Mouse (Mus musculus) urinary bladder, adult 18-20 months (tissue): ENCODE results near the gene Oscar.
"Not testable (repeated sequence)": the region's sequence is repeated elsewhere in the genome, so short reads cannot be mapped to it uniquely, and the experiment has no call there.

ENCODE experiments used
- DNase-seq, 2 experiments: peaks; one replicate each; pipeline ENCODE4 v3.0.0; 2022; ENCODE audit warnings: low spot score in 2 of 2, mixed read lengths in 2 of 2

Gene Oscar

GRCm38 (mm10) chr7:3610437-3610836, 5.5 kb downstream of the Oscar start:
- DNase-seq: no peak

DNA sequence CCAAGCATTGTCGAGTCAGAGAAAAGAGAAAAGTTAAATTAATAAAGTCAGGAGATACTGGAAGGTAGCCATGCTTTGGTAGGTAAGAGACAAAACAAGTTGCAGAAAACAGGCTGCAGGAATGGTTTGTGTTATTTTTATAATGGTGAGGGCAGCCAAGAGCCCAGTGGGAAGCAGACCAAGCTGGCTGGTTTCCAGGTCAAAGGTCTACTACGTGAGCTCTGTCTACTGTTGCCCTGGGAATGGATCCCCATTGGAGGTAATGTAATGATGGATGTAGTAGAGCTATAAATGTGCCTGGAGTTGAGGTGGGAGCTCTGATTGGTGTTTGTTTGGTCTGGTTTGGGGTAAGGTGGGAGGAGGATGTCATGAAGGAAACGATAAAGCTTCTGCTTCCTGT, 6.9 kb downstream of the Oscar start:
- DNase-seq: no peak

DNA sequence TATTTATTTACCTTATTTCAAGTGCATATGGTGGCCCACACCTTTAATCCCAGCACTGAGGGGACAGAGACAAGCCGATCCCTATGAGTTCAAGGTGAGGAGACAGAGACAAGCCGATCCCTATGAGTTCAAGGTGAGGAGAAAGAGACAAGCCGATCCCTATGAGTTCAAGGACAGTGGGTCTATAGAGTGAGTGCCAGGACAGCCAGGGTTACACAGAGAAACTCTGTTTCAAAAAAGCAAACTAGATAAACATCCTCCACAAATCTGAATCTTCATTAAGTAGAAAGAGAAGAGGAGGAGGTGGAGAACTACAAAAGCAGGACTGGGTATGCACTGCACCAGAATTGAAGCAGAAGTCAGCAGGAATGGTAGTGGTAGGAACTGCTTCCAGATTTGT, 7.3 kb downstream of the Oscar start:
- no peak for DNase-seq

- DNase-seq: no peak
Measured at GRCm38 (mm10) chr7:3607391-3607790, 8.6 kb downstream of the Oscar start.

GRCm38 (mm10) chr7:3606798-3607197, 9.2 kb downstream of the Oscar start:
- no peak for DNase-seq

GRCm38 (mm10) chr7:3601119-3601518, 14.8 kb downstream of the Oscar start:
- DNase-seq: peak; percentile 23 to 35

DNA sequence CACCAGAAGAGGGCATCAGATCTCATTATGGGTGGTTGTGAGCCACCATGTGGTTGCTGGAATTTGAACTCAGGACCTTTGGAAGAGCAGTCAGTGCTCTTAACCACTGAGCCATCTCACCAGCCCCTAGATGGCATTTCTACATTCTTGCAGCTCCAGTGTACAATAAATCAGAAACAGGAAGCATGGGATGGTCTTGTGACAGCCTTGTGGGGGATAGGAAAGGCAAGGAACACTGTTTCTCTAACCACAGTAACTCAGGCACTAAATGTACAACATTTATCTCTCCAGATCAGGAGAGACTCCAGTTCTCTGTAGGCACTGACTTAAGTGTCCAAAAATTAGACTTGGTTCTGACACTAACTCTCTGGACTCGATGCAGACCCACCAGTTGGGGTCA, 18.2 kb downstream of the Oscar start:
- DNase-seq: not testable (repeated sequence)

DNA sequence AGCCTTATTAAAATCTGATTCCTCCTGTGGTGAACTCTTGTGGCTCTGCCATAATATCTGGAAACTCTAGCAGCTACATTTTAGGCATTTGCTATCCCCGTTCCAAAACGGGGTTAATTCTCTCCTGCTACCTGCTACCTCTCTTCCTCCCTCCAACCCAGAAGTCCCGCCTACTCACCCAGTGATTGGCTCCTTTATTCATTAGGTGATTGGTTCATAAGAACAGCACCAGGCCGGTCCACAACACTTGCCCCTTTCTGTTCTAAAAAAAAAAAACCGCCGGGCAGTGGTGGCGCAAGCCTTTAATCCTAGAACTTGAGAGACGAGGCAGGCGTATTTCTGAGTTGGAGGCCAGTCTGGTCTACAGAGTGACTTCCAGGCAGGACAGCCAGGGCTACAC, 20.8 kb downstream of the Oscar start:
- peak in 1 of 2 experiments; percentile 9 for DNase-seq

DNA sequence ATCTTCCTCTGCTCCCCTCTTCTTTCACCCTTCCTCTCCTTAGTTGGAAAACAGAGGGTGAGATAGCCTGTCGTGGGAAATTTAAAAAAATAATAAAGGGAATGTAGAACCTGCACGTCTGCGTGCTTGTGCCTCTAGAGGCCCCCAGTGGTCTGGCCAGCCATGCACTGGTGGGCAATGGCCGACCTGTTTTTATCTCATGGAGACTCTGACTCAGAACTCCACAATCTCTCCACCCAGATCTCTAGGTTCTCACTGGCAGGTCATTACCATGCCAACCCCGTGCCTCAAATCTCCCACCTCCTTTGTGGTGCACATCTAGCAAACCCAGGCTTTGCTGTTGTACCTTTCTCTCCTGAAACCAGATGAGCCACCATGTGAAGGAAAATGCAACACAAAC, 21.3 kb downstream of the Oscar start:
- DNase-seq: no peak

DNA sequence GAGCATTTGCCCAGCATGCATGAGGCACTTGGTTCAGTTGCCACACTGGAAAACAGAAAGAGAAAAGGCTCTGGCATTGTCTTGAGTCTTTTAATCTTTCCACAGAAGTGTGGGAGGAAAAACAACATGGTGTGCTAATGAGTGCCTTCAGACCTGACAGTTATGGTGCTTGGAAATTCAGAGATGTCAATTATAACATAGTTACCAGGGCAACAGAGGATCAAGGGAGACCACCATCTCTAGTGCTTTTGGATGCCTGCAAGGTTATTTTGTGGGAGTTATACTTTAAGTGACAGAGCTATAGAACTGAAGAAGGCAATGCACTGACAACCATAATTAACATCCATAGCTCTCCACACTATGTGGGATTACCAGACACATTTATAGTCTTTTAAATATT, 22.1 kb downstream of the Oscar start:
- no peak for DNase-seq

DNA sequence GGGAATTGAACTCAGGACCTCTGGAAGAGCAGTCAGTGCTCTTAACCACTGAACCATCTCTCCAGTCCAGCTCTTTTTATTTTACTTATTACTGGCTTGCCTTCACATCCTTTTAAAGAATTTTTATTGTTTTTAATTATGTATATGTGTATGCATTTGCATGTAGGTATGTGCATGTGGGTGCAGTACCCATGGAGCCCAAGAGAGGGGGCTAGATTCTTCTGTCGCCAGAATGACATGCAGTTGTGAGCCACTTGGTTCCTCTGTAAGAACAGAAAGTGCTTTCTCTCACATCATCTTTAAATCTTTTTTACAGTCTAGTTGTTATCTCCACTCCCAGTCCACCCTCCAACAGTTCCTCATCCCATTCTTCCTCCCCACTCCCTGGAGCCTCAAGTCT, 24.4 kb downstream of the Oscar start:
- DNase-seq: no peak

DNA sequence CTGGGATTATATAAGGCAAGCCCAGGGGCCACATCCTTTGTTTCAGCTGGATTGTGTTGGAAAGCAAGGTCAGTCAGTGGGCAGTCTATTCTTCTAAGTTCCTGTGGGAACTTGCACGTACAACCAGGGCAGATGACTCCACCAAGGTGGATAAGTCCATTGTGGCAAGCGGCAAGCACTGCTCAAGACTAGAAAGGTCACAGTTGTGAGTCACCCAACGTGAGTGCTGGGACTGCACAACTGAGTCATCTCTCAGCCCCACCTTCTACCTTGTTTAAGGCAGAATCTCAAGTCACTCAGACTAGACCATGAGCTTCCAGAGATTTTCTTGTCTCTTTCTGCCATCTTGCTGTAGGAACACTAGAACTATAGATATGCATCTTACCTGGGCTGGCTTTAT, 25.4 kb downstream of the Oscar start:
- no peak for DNase-seq

DNA sequence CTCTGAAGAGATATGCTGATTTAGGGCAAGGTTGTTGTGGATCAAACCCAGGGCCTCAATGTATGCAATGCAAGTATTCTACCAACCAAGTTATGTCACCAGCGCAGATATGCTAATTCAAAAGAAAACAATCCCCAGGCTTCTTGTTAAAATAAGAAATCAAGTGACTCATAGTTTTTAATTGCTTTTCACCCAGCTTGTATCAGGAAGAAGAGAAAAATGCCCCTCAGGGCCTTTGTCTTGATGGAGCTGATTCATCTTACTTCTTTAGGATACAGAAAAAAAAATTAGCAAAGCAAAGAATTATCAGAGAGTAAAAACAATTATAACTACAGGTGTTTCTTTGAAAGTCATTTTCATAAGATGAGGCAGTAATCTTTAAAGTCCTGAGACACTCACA, 28.7 kb downstream of the Oscar start:
- no peak for DNase-seq

DNA sequence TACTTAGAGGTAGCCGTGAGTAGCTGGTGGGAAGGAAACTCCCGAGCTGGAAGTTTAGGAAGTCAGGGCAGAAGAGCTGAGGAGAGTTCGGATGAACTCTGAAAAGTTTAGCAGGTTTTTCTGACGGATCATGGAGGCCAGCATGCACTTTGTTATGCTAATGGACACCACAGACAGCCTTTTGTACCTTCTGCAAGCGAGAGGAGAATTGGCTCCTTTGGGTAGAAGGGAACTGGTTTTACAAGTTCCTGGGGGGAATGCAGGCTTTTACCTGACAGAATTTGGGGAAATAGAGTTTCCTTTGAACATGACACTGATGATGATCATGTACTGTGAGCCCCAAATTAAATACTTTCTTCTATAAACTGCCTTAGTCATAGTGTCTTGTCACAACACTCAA, 29.7 kb downstream of the Oscar start:
- no peak for DNase-seq

DNA sequence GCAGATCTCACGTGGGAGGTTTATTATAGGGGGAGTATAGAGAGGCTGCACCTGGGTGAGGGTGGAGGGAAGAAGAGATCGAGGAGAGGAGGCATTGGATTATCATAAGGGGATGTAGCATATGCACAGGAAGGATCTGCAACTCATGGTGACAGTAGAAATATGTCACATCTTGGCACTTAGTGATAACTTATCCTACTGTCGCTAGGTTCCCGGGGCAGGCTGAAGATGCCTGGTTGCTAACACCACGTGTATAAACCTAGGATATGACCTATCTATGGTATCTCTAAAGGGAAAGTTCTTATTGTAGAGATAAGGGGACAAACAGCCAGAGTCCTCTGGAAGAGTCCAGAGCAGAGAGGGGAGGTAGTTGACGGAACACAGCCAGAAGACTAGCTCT, 30.2 kb downstream of the Oscar start:
- no peak for DNase-seq

DNA sequence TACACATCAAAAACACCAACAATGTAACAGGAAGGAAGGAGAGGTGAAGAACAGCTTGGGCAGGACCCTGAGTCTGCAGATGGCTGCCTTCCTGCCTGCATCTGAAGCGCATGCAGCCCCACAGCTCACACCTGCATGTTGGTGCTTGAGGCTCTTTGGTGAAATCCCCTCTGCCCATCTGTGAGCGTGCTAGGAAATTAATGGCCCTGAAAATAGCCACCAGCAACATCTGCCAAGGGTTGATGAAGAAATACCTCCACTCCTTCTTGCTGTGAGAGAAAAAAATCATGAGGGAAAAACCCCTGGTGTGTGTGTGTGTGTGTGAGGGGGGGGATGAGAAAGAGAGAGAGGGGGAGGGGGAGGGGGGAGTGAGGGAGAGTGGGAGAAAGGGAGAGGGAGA, 35.9 kb downstream of the Oscar start:
- DNase-seq: no peak

DNA sequence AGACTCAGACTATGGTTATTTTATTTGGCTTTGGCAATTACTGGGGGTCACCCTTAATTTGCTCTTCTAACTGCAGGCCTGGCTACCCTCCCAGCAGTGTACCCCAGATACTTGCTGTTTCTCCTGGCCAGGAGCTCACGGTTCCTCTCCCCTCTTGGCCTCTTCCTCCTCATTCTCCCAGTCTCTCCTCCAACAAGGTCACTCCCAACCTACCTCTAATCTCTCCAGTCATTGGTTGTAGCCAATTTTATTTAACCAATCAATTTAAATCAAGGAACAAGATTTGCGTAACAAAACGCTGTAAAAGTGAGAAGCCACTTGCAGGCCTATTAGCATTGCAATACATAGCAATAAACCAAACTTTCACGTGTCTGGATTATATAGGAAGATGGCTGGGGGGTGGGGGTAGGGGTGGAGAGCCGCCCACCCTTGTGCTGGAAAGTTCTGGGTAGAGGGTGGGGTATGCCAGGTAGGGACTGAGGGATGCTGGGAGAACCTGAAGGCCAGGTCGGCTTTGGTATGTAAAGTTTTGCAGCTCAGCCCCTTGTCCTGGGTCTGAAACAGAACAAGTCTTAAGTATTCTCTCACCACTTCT, 36.9 kb downstream of the Oscar start:
- no peak for DNase-seq

DNA sequence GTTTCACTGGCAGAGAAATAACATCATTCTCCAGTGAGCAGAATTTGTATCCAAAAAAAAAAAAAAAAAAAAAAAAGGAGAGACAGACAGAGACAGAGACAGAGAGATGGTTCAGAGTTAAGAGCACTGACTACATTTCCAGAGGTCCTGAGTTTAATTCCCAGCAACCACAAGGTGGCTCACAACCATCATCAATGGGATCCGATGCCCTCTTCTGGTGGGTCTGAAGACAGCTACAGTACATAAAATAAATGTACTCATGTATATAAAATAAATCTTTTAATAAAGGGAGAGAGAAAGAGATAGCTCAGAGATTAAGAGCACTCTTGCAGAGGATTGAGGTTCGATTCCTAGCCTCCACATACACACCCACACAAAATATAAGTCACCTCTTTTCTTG, 37.8 kb downstream of the Oscar start:
- DNase-seq: no peak

DNA sequence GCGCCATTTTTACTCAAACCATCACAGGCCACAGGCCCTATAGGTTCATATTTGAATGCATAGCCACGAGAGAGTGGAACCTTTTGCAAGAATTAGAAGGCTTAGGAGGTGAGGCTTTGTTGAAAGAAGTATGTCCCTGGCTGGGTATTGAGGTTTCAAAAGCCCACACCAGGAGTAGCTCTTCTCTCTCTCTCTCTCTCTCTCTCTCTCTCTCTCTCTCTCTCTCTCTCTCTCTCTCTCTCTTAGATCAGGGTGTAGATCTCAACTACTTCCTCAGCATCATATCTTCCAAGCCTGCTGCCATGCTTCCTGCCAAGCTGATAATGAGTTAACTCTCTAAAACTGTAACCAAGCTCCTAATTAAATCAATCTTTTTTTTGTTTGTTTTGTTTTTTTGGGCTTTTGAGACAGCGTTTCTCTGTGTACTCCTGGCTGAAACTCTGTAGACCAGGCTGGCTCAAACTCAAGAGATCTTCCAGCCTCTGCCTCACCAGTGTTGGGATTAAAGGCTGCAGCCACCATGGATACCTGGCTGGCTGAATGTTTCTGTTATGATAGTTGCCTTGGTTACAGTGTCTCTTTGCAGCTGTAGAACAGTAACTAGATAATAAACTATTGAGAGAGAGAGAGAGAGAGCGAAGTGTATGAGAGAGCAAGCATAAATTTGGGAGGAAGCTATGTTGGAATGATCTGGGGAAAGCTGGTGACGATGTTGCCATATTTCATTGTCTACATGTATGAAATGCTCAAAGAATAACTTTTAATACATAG, 39.4 kb downstream of the Oscar start:
- no peak for DNase-seq

DNA sequence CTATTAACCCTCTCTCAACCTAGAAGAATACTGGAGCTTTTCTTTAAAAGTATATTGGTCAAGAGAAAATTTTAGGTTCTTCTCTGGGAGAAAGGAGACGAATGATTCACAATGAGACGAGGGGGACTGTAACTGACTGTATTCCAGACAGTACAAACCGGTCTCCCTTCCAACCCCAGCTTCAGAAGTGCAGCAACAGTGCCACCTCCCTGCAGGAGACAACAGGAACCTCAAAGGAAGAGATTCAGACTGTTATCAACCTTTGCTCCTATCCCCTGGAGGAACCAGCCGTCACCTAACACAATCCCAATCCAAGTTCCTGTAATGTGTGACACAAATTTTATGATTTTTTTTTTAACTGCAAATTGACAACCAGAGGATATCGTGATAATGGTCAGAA, 41.7 kb downstream of the Oscar start:
- DNase-seq: no peak

- DNase-seq: no peak
Measured at GRCm38 (mm10) chr7:3571847-3572246, 44.1 kb downstream of the Oscar start.

DNA sequence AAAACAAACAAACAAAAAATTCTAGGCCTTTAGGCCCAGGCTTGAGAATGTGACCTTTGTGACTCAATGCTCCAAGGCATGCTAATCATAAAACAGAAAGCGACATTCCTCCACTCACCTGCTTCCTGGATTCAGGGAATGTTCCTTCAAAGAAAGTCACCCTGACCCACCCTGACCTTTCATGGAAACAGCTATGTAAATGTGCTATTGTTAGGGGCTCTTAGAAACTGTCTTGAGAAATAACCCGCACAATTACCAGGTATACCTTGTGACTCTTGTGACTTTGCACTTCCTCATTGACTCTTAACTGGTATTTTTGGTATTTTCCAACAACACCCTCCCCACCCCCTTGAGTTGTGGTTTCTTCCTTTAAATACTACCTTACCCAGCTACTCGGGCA, 45.4 kb downstream of the Oscar start:
- not testable (repeated sequence) for DNase-seq

GRCm38 (mm10) chr7:3569725-3570124, 46.2 kb downstream of the Oscar start:
- DNase-seq: no peak

DNA sequence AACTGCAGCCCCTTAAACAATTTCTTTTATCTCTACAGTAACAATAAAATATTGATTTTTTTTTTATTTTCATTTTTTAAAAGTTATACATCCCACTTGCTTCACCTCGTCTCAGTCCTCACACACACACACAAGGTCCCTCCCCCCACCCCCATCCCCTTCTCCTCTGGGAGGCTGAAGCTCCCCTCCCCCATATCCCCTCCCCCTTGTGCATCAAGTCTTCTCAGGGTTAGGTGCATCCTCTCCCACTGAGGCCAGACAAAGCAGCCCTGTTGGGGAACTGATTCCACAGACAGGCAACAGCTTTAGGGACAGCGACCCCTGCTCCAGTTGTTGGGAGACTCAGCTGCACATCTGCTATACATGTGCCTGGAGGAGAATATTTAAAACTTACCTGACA, 48.6 kb downstream of the Oscar start:
- DNase-seq: no peak
